25 mouse cellular contexts compared by ENCODE assay signal in the genomic region with DNA sequence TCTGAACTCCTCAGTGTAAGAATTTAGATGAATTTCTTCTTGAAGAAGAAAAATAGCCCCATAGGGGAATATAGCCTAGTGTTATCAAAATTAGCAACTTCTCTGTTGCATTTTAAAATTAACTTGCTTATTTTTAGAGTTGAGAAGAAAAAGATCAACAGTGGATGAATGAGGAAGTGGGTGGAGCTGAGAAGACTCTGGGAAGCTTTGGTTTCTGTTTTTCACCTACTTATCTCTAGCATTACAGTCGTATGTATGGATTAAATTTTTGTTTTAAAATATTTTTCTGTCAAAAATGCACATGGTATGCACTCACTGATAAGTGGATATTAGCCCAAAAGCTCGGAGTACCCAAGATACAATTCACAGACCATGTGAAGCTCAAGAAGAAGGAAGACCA.
"Had no signal": no experiment of that assay in that cellular context is flagged by ENCODE, and none has a peak within 500 bp of the region (broad histone marks: within the 10 kb centered on the region; RNA-seq: fewer than 3 reads in every experiment).

No protein-coding gene starts in this region.

- H3K4me1 ChIP-seq: heart, embryonic 15.5 days; hindbrain, embryonic 13.5 days; kidney, embryonic 15.5 days; limb, embryonic 13.5 days; limb, embryonic 15.5 days had no signal

- DNase-seq: gastrocnemius, postnatal 14 days; heart, adult 2 months; heart, postnatal 14 days; heart, postnatal 36 days; kidney, adult 11 months; kidney, adult 2 months; kidney, adult 9 months; kidney, postnatal 14 days; kidney, postnatal 36 days; layer of hippocampus, adult 9-11 months; layer of hippocampus, postnatal 36 days; left cerebral cortex, postnatal 4 days had no signal

- H3K4me2 ChIP-seq: heart, embryonic 11.5 days; heart, embryonic 13.5 days; heart, embryonic 15.5 days; hindbrain, embryonic 13.5 days; hindbrain, embryonic 15.5 days; kidney, embryonic 15.5 days; limb, embryonic 13.5 days; limb, embryonic 15.5 days; liver, embryonic 12.5 days had no signal

- H3K9me3 ChIP-seq: heart, embryonic 13.5 days; heart, embryonic 15.5 days; hindbrain, embryonic 13.5 days; hindbrain, embryonic 15.5 days; kidney, embryonic 15.5 days; limb, embryonic 13.5 days; limb, embryonic 15.5 days; liver, embryonic 12.5 days had no signal

- ATAC-seq: hindbrain, postnatal 0 days; intestine, embryonic 16.5 days; liver, embryonic 12.5 days had no signal

- H3K27me3 ChIP-seq: heart, embryonic 13.5 days; heart, embryonic 15.5 days; hindbrain, embryonic 13.5 days; hindbrain, embryonic 15.5 days; kidney, embryonic 15.5 days; limb, embryonic 13.5 days; limb, embryonic 15.5 days; liver, embryonic 12.5 days had no signal

- H3K36me3 ChIP-seq: heart, embryonic 13.5 days; heart, embryonic 15.5 days; hindbrain, embryonic 13.5 days; hindbrain, embryonic 15.5 days; kidney, embryonic 15.5 days; limb, embryonic 13.5 days; limb, embryonic 15.5 days; liver, embryonic 12.5 days had no signal

- H3K27ac ChIP-seq: heart, adult 2 months; heart, embryonic 13.5 days; heart, embryonic 15.5 days; hindbrain, embryonic 13.5 days; hindbrain, embryonic 15.5 days; hindbrain, postnatal 0 days; kidney, embryonic 15.5 days; kidney, postnatal 0 days; limb, embryonic 13.5 days; limb, embryonic 15.5 days; liver, embryonic 12.5 days; liver, embryonic 14.5 days had no signal

- H3K9ac ChIP-seq: heart, embryonic 13.5 days; heart, embryonic 15.5 days; hindbrain, embryonic 13.5 days; hindbrain, embryonic 15.5 days; kidney, embryonic 15.5 days; limb, embryonic 13.5 days; limb, embryonic 15.5 days; liver, embryonic 12.5 days; liver, embryonic 14.5 days had no signal

- H3K4me3 ChIP-seq: heart, adult 2 months; heart, embryonic 13.5 days; heart, embryonic 15.5 days; hindbrain, embryonic 13.5 days; hindbrain, embryonic 15.5 days; kidney, embryonic 15.5 days; limb, embryonic 13.5 days; limb, embryonic 15.5 days; liver, embryonic 12.5 days had no signal
